Mouse (Mus musculus) stomach, embryonic 14.5 days (tissue): Measurements from ENCODE around the gene 4930412O13Rik. TPM values are rescaled to one million over a fixed set of nuclear protein-coding genes. Genes with fewer than 3 reads are reported as not detected.

Experiments
- ATAC-seq: fragments of 200-750 bp; cut with Nextera tagmentation; 2 replicates; pipeline ENCODE4 v1.8.0; 2017; ENCODE audit warnings: low read depth, moderate TSS enrichment; ENCODE audit not compliant: insufficient number of reproducible peaks, insufficient read depth, low FRiP score
- H3K27ac ChIP-seq: fragments of 300-500 bp; sonication (generic); 2 replicates; pipeline ENCODE4 v1.5.1; 2014; ENCODE audit warnings: mild to moderate bottlenecking, low read length, moderate library complexity, mixed read lengths
- H3K27me3 ChIP-seq: fragments of 300-500 bp; sonication (generic); 2 replicates; pipeline ENCODE4 v1.6.1; 2014; ENCODE audit warnings: low read length, control low read depth, mixed read lengths; ENCODE audit not compliant: control insufficient read depth, insufficient read depth
- H3K36me3 ChIP-seq: fragments of 300-500 bp; sonication (generic); 2 replicates; pipeline ENCODE4 v1.6.1; 2014; ENCODE audit warnings: mild to moderate bottlenecking, control low read depth, low read length, moderate library complexity, mixed read lengths; ENCODE audit not compliant: control insufficient read depth, insufficient read depth
- H3K4me1 ChIP-seq: fragments of 300-500 bp; sonication (generic); 2 replicates; pipeline ENCODE4 v1.6.1; 2014; ENCODE audit warnings: low read length, control low read depth, mixed read lengths; ENCODE audit not compliant: control insufficient read depth, insufficient read depth
- H3K4me2 ChIP-seq: fragments of 300-500 bp; sonication (generic); replicated peaks from 2 replicates; pipeline ENCODE4 v1.6.1; 2014; ENCODE audit warnings: low read depth, low read length, control low read depth
- H3K4me3 ChIP-seq: fragments of 300-500 bp; sonication (generic); 2 replicates; pipeline ENCODE4 v1.5.1; 2014; ENCODE audit warnings: low read depth, low read length, control low read depth
- H3K9ac ChIP-seq: fragments of 300-500 bp; sonication (generic); replicated peaks from 2 replicates; pipeline ENCODE4 v1.6.1; 2014; ENCODE audit warnings: low read depth, mild to moderate bottlenecking, control low read depth, low read length, moderate library complexity, mixed read lengths
- H3K9me3 ChIP-seq: fragments of 300-500 bp; sonication (generic); 2 replicates; pipeline ENCODE4 v1.6.1; 2016; ENCODE audit warnings: low read depth, low read length, control low read depth; ENCODE audit not compliant: control insufficient read depth
- WGBS: fragments of 180-500 bp; shearing (Covaris S2); extraction: QIAGEN DNeasy Blood & Tissue Kit; methylation state at CpG from one replicate; pipeline ENCODE4 v1.1.7; 2014; 5-methylcytosine and 5-hydroxymethylcytosine counted together
- polyA plus RNA-seq: library from polyadenylated mRNA; unstranded; fragments of >200 nt; fragmentation: Nextera tagmentation; extraction: Ambion mirVana; gene quantifications from 2 replicates; pipeline ENCODE4 v1.2.1, GENCODE M21; 2014

4930412O13Rik gene
- polyA plus RNA-seq, 1 experiment from 2014 or later, result not detected

DNA sequence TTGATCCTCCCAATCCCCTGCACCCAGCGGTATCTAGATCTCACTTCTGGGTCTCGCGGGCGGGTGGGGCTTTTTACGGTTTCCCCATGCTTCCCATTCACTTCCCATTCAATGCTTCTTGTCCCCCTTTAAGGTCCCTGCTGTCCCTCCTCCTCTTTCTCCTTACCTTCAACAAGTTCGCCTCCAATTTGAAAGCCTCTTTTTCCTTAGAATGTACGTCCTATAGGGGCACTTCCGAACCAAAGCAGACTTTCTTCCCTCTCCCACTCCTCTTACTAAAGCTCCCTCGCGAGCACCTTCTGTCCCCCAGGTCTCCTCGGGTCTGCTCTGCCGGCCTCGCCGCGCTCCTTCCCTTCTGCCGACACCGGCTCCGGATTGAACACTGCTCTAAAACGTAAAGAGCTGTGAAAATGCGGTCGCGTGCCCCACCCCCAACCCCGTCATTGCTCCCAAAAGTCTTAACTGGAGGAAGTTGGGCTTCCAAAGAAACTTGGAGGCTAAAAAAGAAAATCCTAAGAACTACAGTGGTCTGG, 8.7 kb downstream of the 4930412O13Rik start, which contains the start of gene Gata3:
TSS of gene Gata3 (minus strand) at position 384 of the 533 bp plus-strand sequence.
- ATAC-seq, result no peak
- Histone ChIP-seq H3K4me3 (0 out of 2 replicates have a peak within 1 kb of the TSS, but pooled peaks have one; percentile 1), H3K4me2 (peak within 1 kb of the TSS; percentile 26), H3K9ac (no peak within 1 kb of the TSS), H3K27ac (no peak within 1 kb of the TSS), H3K9me3 (no peaks in the 10 kb centered on the region), H3K27me3 (peaks cover 63% of the 10 kb centered on the region), H3K36me3 (no peaks in the 10 kb centered on the region), H3K4me1 (no peaks in the 10 kb centered on the region)
- WGBS, result under 1% methylated on average over 23 of the region's 23 CpGs

DNA sequence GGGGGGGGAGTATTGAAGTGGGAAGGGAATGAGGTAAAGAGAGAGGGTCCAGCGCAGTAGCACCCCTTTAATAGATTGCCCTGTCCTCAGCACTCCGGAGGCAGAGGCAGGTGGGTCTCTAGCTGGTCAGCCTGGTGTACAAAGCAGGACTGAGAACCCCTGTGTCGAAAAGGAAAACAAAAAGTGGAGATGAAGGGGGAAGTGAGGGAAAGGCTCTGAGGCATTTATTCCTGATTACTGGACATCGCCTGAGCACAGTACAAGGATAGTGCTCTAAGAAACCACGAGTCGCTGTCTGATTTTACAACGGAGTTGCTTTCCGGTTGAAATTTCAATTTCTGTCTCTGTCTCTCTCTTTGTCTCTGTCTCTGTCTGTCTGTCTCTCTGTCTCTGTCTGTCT, 9.2 kb downstream of the 4930412O13Rik start:
- H3K4me1 ChIP-seq, result no peaks in the 10 kb centered on the region
- H3K36me3 ChIP-seq, result no peaks in the 10 kb centered on the region
- no peak overlapping the region for H3K4me3 ChIP-seq
- H3K27ac ChIP-seq, result no peak overlapping the region
- 10% methylated on average over 8 of the region's 8 CpGs for WGBS
- peaks cover 65% of the 10 kb centered on the region for H3K27me3 ChIP-seq
- no peak for ATAC-seq
- H3K9me3 ChIP-seq, result no peaks in the 10 kb centered on the region
- no peak overlapping the region for H3K4me2 ChIP-seq
- H3K9ac ChIP-seq, result no peak overlapping the region

DNA sequence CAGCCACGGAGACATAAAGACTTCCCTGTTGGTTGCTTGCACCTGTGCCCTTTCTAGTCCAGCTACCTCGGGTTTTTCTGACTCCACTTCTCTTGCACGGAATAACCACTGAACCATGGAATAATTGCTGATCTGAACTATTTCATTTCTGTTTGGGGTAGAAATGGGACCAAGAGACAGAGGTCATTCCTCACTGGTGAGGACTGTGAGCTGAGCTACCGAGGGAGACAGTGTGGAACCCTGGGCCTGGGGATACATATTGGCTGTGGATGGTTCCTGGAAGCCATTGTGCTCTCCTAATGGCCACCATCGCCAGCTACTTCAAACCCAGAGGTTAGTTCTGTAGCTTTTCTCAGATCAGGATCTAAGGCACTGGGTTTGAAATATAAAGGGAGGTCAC, 9.9 kb downstream of the 4930412O13Rik start:
- H3K4me2 ChIP-seq, result no peak overlapping the region
- peaks cover 65% of the 10 kb centered on the region for H3K27me3 ChIP-seq
- H3K9ac ChIP-seq, result no peak overlapping the region
- H3K4me3 ChIP-seq, result no peak overlapping the region
- WGBS, result 4% methylated on average over 5 of the region's 5 CpGs
- H3K9me3 ChIP-seq, result no peaks in the 10 kb centered on the region
- no peaks in the 10 kb centered on the region for H3K36me3 ChIP-seq
- H3K4me1 ChIP-seq, result no peaks in the 10 kb centered on the region
- H3K27ac ChIP-seq, result no peak overlapping the region
- no peak for ATAC-seq

DNA sequence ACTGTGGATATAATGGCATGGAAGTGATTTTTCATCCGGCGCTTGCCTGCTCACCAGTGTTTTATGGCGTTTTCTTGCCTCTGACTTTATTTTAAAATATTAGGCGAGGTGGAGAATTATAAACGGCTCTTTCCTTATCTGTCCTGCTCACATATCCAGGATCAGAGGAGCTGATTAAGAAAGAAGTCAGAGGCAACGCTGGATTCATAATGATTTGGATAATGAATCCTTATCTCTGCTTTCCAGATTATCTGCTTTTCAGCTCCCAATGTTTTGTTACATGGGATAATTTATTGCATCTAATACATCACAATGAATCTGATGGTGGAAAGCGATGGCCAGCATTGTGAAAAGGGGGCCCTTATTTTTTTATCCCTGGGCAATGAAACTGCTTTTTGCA, 11.5 kb downstream of the 4930412O13Rik start:
- H3K27me3 ChIP-seq, result peaks cover 68% of the 10 kb centered on the region
- no peak for ATAC-seq
- no peaks in the 10 kb centered on the region for H3K4me1 ChIP-seq
- WGBS, result 5% methylated on average over 7 of the region's 7 CpGs
- no peak overlapping the region for H3K27ac ChIP-seq
- no peak overlapping the region for H3K4me2 ChIP-seq
- no peaks in the 10 kb centered on the region for H3K9me3 ChIP-seq
- no peaks in the 10 kb centered on the region for H3K36me3 ChIP-seq
- no peak overlapping the region for H3K4me3 ChIP-seq
- no peak overlapping the region for H3K9ac ChIP-seq

DNA sequence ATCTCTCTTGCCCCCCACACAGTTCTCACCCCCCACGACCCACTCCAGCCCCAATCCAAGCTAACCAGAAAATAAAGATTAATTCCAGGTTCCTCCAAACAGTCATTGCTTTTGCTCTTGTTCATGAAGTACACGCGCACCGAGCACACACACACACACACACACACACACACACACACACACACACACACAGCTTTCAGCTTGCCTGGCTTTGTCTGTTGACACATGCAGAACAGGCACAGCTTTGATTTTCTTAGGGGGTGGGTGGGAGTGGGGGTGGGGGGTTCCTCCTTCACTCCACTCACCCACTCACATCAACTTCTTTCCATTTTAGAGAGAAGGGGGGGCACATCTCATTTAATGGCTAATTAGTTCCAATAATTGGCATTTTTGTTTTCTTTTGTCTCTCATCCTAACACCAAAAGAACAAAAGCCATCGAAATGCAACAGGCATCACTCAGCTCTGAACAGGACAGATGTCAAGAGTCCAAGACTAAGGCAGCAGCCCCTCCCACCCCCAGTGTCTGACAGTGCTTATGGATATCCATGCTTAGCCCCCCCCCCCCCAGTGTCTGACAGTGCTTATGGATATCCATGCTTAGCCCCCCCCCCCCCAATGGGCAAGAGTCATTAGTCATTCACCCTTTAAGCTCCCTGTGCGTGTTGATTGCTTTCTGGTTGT, 12.4 kb downstream of the 4930412O13Rik start:
- no peak overlapping the region for H3K9ac ChIP-seq
- H3K27ac ChIP-seq, result no peak overlapping the region
- H3K4me2 ChIP-seq, result no peak overlapping the region
- no peaks in the 10 kb centered on the region for H3K4me1 ChIP-seq
- H3K9me3 ChIP-seq, result no peaks in the 10 kb centered on the region
- no peak for ATAC-seq
- no peak overlapping the region for H3K4me3 ChIP-seq
- H3K36me3 ChIP-seq, result no peaks in the 10 kb centered on the region
- H3K27me3 ChIP-seq, result peaks cover 70% of the 10 kb centered on the region
- 0% methylated on average over 6 of the region's 6 CpGs for WGBS

DNA sequence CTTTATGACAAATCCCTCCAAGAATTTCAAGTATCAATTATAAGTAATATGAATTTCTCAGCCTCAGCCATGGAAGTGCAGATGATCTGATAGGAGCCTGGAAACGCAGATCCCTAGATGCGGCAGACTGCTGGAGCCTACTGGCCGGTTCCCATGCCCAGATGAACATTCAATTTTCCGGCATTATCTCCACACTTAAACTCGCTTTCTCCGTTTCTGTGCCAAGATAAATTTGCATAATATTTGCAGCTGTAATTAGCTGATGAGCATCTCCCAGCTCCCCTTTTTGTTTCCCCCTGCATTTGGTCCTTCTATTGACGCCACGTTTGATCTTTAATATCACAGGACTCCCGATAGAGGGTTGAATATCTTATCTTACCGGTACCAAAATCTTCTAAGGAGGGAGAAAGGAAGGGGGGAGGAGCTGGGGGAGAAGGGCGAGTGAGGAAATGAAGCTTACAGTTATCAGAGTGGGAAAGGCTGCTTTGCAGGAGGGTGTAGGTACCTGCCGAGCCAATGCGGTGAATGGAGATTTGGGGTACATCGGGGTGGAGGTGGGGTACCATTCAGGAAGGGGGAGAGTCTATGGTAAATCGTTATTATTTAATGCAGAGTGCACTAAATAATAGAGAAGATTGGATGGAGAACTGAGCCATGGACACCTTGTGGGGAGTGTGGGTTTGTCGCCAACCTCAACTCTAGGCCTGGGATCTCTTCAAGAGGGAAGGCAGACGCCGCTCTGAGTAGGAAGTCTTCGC, 14.0 kb downstream of the 4930412O13Rik start:
- H3K4me3 ChIP-seq, result no peak overlapping the region
- no peaks in the 10 kb centered on the region for H3K36me3 ChIP-seq
- no peak overlapping the region for H3K27ac ChIP-seq
- WGBS, result 1% methylated on average over 19 of the region's 19 CpGs
- ATAC-seq, result no peak
- H3K9me3 ChIP-seq, result no peaks in the 10 kb centered on the region
- H3K9ac ChIP-seq, result no peak overlapping the region
- peaks cover 65% of the 10 kb centered on the region for H3K27me3 ChIP-seq
- no peaks in the 10 kb centered on the region for H3K4me1 ChIP-seq
- H3K4me2 ChIP-seq, result no peak overlapping the region

DNA sequence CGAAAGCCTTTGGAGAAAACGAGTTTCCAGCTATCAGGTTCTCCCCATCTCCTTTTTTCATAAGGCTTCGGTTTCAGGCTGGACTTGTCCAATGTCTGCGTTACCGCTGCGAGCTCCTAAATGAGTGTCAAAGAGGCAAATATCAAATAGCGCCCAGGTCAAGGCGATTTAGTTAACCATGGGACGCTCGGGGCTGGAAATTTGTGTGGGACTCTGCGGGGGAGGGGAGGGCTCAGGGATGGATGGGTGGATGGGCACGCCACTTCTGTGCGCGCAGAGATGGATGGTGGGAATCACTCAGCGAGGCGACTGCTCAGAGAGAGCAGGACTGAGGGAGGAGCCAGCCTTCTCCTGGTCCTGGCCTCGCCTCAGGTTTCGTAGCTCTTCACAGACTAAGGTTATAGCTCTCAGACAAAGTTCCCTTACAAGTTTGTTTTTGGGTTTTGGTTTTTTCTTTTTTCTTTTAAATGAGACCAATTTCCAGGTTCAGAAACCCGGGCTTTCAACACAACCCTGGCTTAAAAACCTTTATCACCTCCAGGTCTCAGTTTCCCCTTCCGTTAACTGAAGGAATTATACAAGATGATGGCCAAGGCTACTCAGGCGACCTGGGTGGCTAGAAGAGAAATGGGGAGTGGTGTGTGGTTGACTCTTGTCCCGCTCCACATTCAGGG, 15.2 kb downstream of the 4930412O13Rik start:
- H3K27me3 ChIP-seq, result peaks cover 55% of the 10 kb centered on the region
- no peaks in the 10 kb centered on the region for H3K9me3 ChIP-seq
- under 1% methylated on average over 22 of the region's 22 CpGs for WGBS
- H3K27ac ChIP-seq, result no peak overlapping the region
- no peaks in the 10 kb centered on the region for H3K4me1 ChIP-seq
- H3K9ac ChIP-seq, result no peak overlapping the region
- H3K4me2 ChIP-seq, result no peak overlapping the region
- ATAC-seq, result peak; percentile 43; the same call in 1 of the 2 replicates
- H3K36me3 ChIP-seq, result no peaks in the 10 kb centered on the region
- no peak overlapping the region for H3K4me3 ChIP-seq

DNA sequence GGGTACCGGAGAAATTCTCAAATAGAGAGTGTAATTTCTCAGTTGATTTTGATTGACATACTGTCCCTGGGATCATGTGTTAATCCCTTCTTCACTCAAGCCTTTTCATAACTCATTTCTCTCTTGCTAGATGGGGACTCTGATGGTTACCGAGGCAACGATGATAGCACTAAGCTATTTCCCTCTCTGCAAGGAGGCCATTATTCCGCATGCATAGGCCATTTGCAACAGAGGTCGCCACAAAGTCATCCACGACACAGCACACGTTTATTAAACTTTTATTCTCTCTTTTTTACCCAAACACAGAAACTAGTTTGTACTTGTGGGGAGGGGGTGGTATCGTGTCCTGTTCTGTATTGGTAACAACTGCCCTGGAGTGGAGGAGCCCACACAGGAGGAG, 16.8 kb downstream of the 4930412O13Rik start:
- Histone ChIP-seq H3K36me3 (no peaks in the 10 kb centered on the region), H3K4me1 (no peaks in the 10 kb centered on the region), H3K9ac (no peak overlapping the region), H3K27ac (no peak overlapping the region), H3K27me3 (peaks cover 45% of the 10 kb centered on the region), H3K4me2 (no peak overlapping the region), H3K9me3 (no peaks in the 10 kb centered on the region), H3K4me3 (no peak overlapping the region)
- no peak for ATAC-seq
- WGBS, result 8% methylated on average over 8 of the region's 8 CpGs
